Mouse (Mus musculus) MEL (cell line): ENCODE data around the gene Dag1. TPM values are rescaled to one million over a fixed set of nuclear protein-coding genes. Genes with fewer than 3 reads are reported as not detected.
A peak's percentile ranks its signal among the peaks of the same experiment; 100 is the strongest.

Source experiments
- DNase-seq: peaks from one replicate; pipeline ENCODE4 v3.0.0; 2011; ENCODE audit warnings: low read depth, low spot score
- H3K27ac ChIP-seq: 2 replicates; pipeline ENCODE4 v1.5.1; 2012; ENCODE audit warnings: low read depth, mild to moderate bottlenecking, control low read depth, low read length, moderate library complexity; ENCODE audit not compliant: control insufficient read depth
- H3K27me3 ChIP-seq, 2 experiments: fragments of 150-350 bp in 1 of 2; sonication (generic) in 1 of 2; 2 replicates each; pipeline ENCODE4 v1.6.1; 2012; ENCODE audit warnings: low read length in 2 of 2, mild to moderate bottlenecking in 2 of 2, improper control_type of control experiment in 1 of 2, moderate library complexity in 1 of 2; ENCODE audit not compliant: insufficient read depth in 2 of 2, control insufficient read depth in 1 of 2
- H3K36me3 ChIP-seq, 2 experiments: 2 replicates each; pipeline ENCODE4 v1.6.1; 2012 to 2014; ENCODE audit warnings: low read length in 2 of 2, improper control_type of control experiment in 1 of 2, inconsistent platforms in 1 of 2, mild to moderate bottlenecking in 1 of 2; ENCODE audit not compliant: insufficient read depth in 2 of 2, control insufficient read depth in 1 of 2
- H3K4me1 ChIP-seq, 2 experiments: fragments of 150-350 bp in 1 of 2; sonication (generic) in 1 of 2; 2 replicates each; pipeline ENCODE4 v1.6.1; 2012; ENCODE audit warnings: low read length in 2 of 2, improper control_type of control experiment in 1 of 2, mild to moderate bottlenecking in 1 of 2; ENCODE audit not compliant: insufficient read depth in 2 of 2, control insufficient read depth in 1 of 2
- H3K4me3 ChIP-seq, 2 experiments: fragments of 150-350 bp in 1 of 2; sonication (generic) in 1 of 2; 2 replicates each; pipeline ENCODE4 v1.5.1; 2012; ENCODE audit warnings: low read depth in 2 of 2, low read length in 2 of 2, mild to moderate bottlenecking in 2 of 2, moderate library complexity in 2 of 2, control low read depth in 1 of 2, improper control_type of control experiment in 1 of 2; ENCODE audit not compliant: control insufficient read depth in 1 of 2, insufficient read depth in 1 of 2
- H3K79me2 ChIP-seq: 2 replicates; pipeline ENCODE4 v1.6.1; 2012; ENCODE audit warnings: mild to moderate bottlenecking, low read length, moderate library complexity; ENCODE audit not compliant: control insufficient read depth, poor library complexity, insufficient read depth
- H3K9ac ChIP-seq: 2 replicates; pipeline ENCODE4 v1.6.1; 2012; ENCODE audit warnings: low read depth, mild to moderate bottlenecking, control low read depth, low read length, moderate library complexity; ENCODE audit not compliant: control insufficient read depth, poor library complexity, severe bottlenecking
- H3K9me3 ChIP-seq: fragments of 150-350 bp; sonication (generic); replicated peaks from 2 replicates; pipeline ENCODE4 v1.6.1; 2012; ENCODE audit warnings: mild to moderate bottlenecking, low read length, improper control_type of control experiment, moderate library complexity; ENCODE audit not compliant: insufficient read depth
- CHD1 ChIP-seq: IDR thresholded peaks from 2 replicates; pipeline ENCODE4 v1.6.1; 2012; ENCODE audit warnings: low read depth, mild to moderate bottlenecking, inconsistent platforms, low read length, improper control_type of control experiment
- CHD2 ChIP-seq: IDR thresholded peaks from 2 replicates; pipeline ENCODE4 v1.6.1; 2011; ENCODE audit warnings: low read length, improper control_type of control experiment
- CTCF ChIP-seq, 3 experiments: IDR thresholded peaks in 2 of 3; conservative IDR thresholded peaks in 1 of 3; 2 replicates each; pipeline ENCODE4 v1.5.1; 2011 to 2012; ENCODE audit warnings: low read length in 3 of 3, low read depth in 2 of 3, mild to moderate bottlenecking in 2 of 3, improper control_type of control experiment in 1 of 3, inconsistent platforms in 1 of 3, mixed read lengths in 1 of 3, moderate library complexity in 1 of 3; ENCODE audit not compliant: control insufficient read depth in 1 of 3, insufficient read depth in 1 of 3, poor library complexity in 1 of 3, severe bottlenecking in 1 of 3
- E2F4 ChIP-seq: IDR thresholded peaks from 2 replicates; pipeline ENCODE4 v1.6.1; 2011; ENCODE audit warnings: low read depth, low read length, improper control_type of control experiment, borderline replicate concordance
- ELF1 ChIP-seq: IDR thresholded peaks from 2 replicates; pipeline ENCODE4 v1.6.1; 2014; ENCODE audit warnings: low read depth, mild to moderate bottlenecking, inconsistent platforms, low read length, improper control_type of control experiment, moderate library complexity
- EP300 ChIP-seq, 2 experiments: IDR thresholded peaks; 2 replicates each; pipeline ENCODE4 v1.6.1; 2011; ENCODE audit warnings: improper control_type of control experiment in 2 of 2, low read length in 2 of 2, low read depth in 1 of 2, mild to moderate bottlenecking in 1 of 2
- GABPA ChIP-seq: IDR thresholded peaks from 2 replicates; pipeline ENCODE4 v1.6.1; 2012; ENCODE audit warnings: low read depth, mild to moderate bottlenecking, inconsistent platforms, low read length, improper control_type of control experiment, moderate library complexity
- GATA1 ChIP-seq: IDR thresholded peaks from 2 replicates; pipeline ENCODE4 v1.6.1; 2011; ENCODE audit warnings: low read depth, low read length, improper control_type of control experiment
- MAFK ChIP-seq: IDR thresholded peaks from 2 replicates; pipeline ENCODE4 v1.6.1; 2011; ENCODE audit warnings: low read depth, mild to moderate bottlenecking, low read length, improper control_type of control experiment, borderline replicate concordance
- MYC ChIP-seq: IDR thresholded peaks from 2 replicates; pipeline ENCODE4 v1.6.1; 2011; ENCODE audit warnings: low read depth, mild to moderate bottlenecking, low read length, improper control_type of control experiment, moderate library complexity
- NELFE ChIP-seq: IDR thresholded peaks from 2 replicates; pipeline ENCODE4 v1.6.1; 2011; ENCODE audit warnings: low read depth, low read length, improper control_type of control experiment
- POLR2A ChIP-seq, 2 experiments: IDR thresholded peaks; 2 replicates each; pipeline ENCODE4 v1.6.1; 2011 to 2012; ENCODE audit warnings: low read length in 2 of 2, mild to moderate bottlenecking in 2 of 2, control low read depth in 1 of 2, improper control_type of control experiment in 1 of 2, low read depth in 1 of 2, moderate library complexity in 1 of 2; ENCODE audit not compliant: control insufficient read depth in 1 of 2, insufficient read depth in 1 of 2, poor library complexity in 1 of 2
- POLR2AphosphoS2 ChIP-seq: IDR thresholded peaks from 2 replicates; pipeline ENCODE4 v1.6.1; 2011; ENCODE audit warnings: low read length, improper control_type of control experiment
- POLR2AphosphoS5 ChIP-seq: IDR thresholded peaks from 2 replicates; pipeline ENCODE4 v1.6.1; 2012; ENCODE audit warnings: low read depth, borderline replicate concordance, mild to moderate bottlenecking, inconsistent platforms, low read length, moderate library complexity, mixed read lengths
- SMC3 ChIP-seq: IDR thresholded peaks from 2 replicates; pipeline ENCODE4 v1.6.1; 2011; ENCODE audit warnings: low read depth, low read length, improper control_type of control experiment
- TAL1 ChIP-seq: IDR thresholded peaks from 2 replicates; pipeline ENCODE4 v1.6.1; 2012; ENCODE audit warnings: mild to moderate bottlenecking, inconsistent platforms, low read length, moderate library complexity, mixed read lengths
- TBP ChIP-seq: IDR thresholded peaks from 2 replicates; pipeline ENCODE4 v1.8.0; 2011; ENCODE audit warnings: low read depth, low read length, improper control_type of control experiment
- TCF12 ChIP-seq: IDR thresholded peaks from 2 replicates; pipeline ENCODE4 v1.6.1; 2014; ENCODE audit warnings: low read depth, mild to moderate bottlenecking, inconsistent platforms, low read length, improper control_type of control experiment, moderate library complexity
- USF1 ChIP-seq: IDR thresholded peaks from 2 replicates; pipeline ENCODE4 v1.6.1; 2014; ENCODE audit warnings: low read depth, mild to moderate bottlenecking, inconsistent platforms, low read length, improper control_type of control experiment, moderate library complexity
- USF2 ChIP-seq, 2 experiments: IDR thresholded peaks; 2 replicates each; pipeline ENCODE4 v1.6.1; 2011 to 2012; ENCODE audit warnings: improper control_type of control experiment in 2 of 2, low read length in 2 of 2, borderline replicate concordance in 1 of 2, inconsistent platforms in 1 of 2, low read depth in 1 of 2, mild to moderate bottlenecking in 1 of 2; ENCODE audit not compliant: insufficient read depth in 1 of 2
- ZKSCAN1 ChIP-seq: IDR thresholded peaks from 2 replicates; pipeline ENCODE4 v1.6.1; 2012; ENCODE audit warnings: low read depth, mild to moderate bottlenecking, inconsistent platforms, low read length, improper control_type of control experiment, moderate library complexity
- ZNF384 ChIP-seq: IDR thresholded peaks from 2 replicates; pipeline ENCODE4 v1.6.1; 2012; ENCODE audit warnings: low read depth, mild to moderate bottlenecking, inconsistent platforms, low read length, improper control_type of control experiment
- polyA plus RNA-seq, 2 experiments: library from polyadenylated mRNA; stranded (reverse) in 1 of 2; unstranded in 1 of 2; fragments of >175 nt in 1 of 2; fragments of >200 nt in 1 of 2; gene quantifications; 2 replicates each; pipeline versions ENCODE4 v1.2.1 to v1.2.4; 2012; ENCODE audit warnings: low replicate concordance in 2 of 2, low read depth in 1 of 2; ENCODE audit not compliant: insufficient read length in 2 of 2, insufficient read depth in 1 of 2, missing spikeins in 1 of 2
- total RNA-seq: library from RNA; depleted of rRNA; stranded (reverse); fragments of 300-350 nt; gene quantifications from 2 replicates; pipeline ENCODE4 v1.2.3, GENCODE M21; 2012

Gene Dag1
- total and polyA plus RNA-seq, 3 experiments: 7.8 to 27.6 TPM; not detected in 1

DNA sequence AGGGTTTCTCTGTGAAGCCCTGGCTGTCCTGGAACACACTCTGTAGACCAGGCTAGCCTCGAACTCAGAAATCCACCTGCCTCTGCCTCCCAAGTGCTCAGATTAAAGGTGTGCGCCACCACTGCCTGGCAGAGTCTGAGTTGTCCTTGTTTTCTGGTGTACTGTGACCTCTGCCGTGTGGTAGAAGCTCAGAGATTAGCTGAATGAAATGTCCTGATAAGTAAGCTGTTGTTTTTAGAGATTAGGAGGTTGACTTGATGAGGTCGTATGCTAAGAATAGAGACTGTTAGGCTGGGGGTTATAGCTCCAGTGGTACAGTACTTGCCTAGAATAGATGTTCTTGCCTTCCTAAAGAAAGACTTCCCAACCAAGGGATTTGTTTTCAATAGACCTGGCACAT is 41.0 kb upstream of the Dag1 start (continued):
- TF ChIP-seq MAFK: no peak
- no peak for TF ChIP-seq POLR2AphosphoS5
- TF ChIP-seq MYC: no peak
- no peak for TF ChIP-seq ZKSCAN1
- TF ChIP-seq NELFE: no peak
- TF ChIP-seq GATA1: peak; percentile 63
- no peak for TF ChIP-seq POLR2A (IDR thresholded peaks at IDR 0.05; ENCODE audit: control insufficient read depth in 1 of 2, insufficient read depth in 1 of 2, low read depth in 1 of 2, low read length in 2 of 2, poor library complexity in 1 of 2)
- TF ChIP-seq TAL1: peak; percentile 11; the same call in 1 of the 2 replicates
- peak; percentile 41; the same call in 1 of the 2 replicates for TF ChIP-seq TCF12
- no peak for TF ChIP-seq POLR2AphosphoS2
- no peak for TF ChIP-seq USF2 (IDR thresholded peaks at IDR 0.05; ENCODE audit: borderline replicate concordance in 1 of 2, insufficient read depth in 1 of 2, low read depth in 1 of 2, low read length in 2 of 2)
- no peak for TF ChIP-seq E2F4
- 0 out of 4 replicates have a peak, but pooled peaks of 1 of the 2 experiments have one; percentile 24 for TF ChIP-seq EP300 (IDR thresholded peaks at IDR 0.05; ENCODE audit: low read depth in 1 of 2, low read length in 2 of 2)
- TF ChIP-seq USF1: no peak
- TF ChIP-seq CTCF (IDR thresholded peaks at IDR 0.05 in 2 of 3, conservative IDR thresholded peaks at IDR 0.05 in 1 of 3; ENCODE audit: control insufficient read depth in 1 of 3, insufficient read depth in 1 of 3, low read depth in 2 of 3, low read length in 3 of 3, poor library complexity in 1 of 3, severe bottlenecking in 1 of 3): no peak
- no peak for TF ChIP-seq GABPA
- TF ChIP-seq ZNF384: no peak
- TF ChIP-seq, all 39 proteins: peak for 8

DNA sequence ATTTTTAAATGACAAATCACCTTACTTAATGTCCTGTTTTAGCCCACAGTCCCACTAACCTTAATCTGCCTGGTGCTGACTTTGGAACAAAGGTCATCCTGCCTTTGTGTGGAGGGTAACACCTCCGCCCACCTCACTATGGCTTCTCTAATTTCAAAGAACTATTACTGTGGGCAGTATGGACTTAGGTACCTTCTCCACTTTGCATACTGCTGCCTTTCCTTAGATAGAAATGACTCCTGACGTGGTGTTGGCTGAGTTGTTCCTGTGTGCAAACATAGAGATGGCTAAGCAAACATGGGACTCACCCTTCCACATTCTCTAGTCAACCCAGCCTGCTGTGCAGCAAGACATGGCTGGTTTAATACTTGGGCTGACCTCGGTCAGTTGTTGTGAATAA is 38.1 kb upstream of the Dag1 start:
- Histone ChIP-seq H3K9ac (no peak overlapping the region), H3K36me3 (peaks cover 0 to 11% of the 10 kb centered on the region in 2 experiments; a peak in 2 of 4 replicates), H3K27me3 (no peaks in the 10 kb centered on the region), H3K27ac (no peak overlapping the region), H3K4me1 (peaks cover 2 to 11% of the 10 kb centered on the region in 2 experiments; a peak in 3 of 4 replicates), H3K4me3 (no peak overlapping the region), H3K79me2 (peaks cover 13% of the 10 kb centered on the region), H3K9me3 (no peaks in the 10 kb centered on the region)
- DNase-seq: no peak
- TF ChIP-seq SMC3 (no peak), TBP (no peak), E2F4 (no peak), CHD2 (no peak), CHD1 (no peak), ELF1 (no peak)
